Mouse (Mus musculus) CD4-positive, CD25-positive, alpha-beta regulatory T cell, adult 4 months (primary cell): ENCODE measurements at regions not wholly inside any gene's neighbourhood (a gene's known extent, or its start where the extent isn't known, plus 50 kb on each side); places are given as distances from the start of the nearest gene placed in this dataset.

ENCODE experiments used
- ATAC-seq: one replicate; pipeline ENCODE4 v1.8.0; 2017

GRCm38 (mm10) chr10:11809255-11809654 lies 466.1 kb downstream of the Epm2a start:
- ATAC-seq, result no peak

- no peak for ATAC-seq
Measured at GRCm38 (mm10) chr10:11822418-11822959, 479.3 kb downstream of the Epm2a start.

GRCm38 (mm10) chr10:11841094-11841493 lies 497.9 kb downstream of the Epm2a start:
- no peak for ATAC-seq

- no peak for ATAC-seq
Measured at GRCm38 (mm10) chr10:11841494-11841893, 498.3 kb downstream of the Epm2a start.

GRCm38 (mm10) chr10:11846141-11846540 lies 502.9 kb downstream of the Epm2a start:
- no peak for ATAC-seq

GRCm38 (mm10) chr10:11875145-11876131 lies 532.2 kb downstream of the Epm2a start:
- ATAC-seq, result no peak

GRCm38 (mm10) chr10:11886237-11886636 lies 543.0 kb downstream of the Epm2a start:
- no peak for ATAC-seq

GRCm38 (mm10) chr10:11888953-11889352 lies 545.7 kb downstream of the Epm2a start:
- ATAC-seq, result no peak

- no peak for ATAC-seq
Measured at GRCm38 (mm10) chr10:11922132-11922531, 578.9 kb downstream of the Epm2a start.

- ATAC-seq, result no peak
Measured at GRCm38 (mm10) chr10:11938164-11938563, 595.0 kb downstream of the Epm2a start.

- ATAC-seq, result no peak
Measured at GRCm38 (mm10) chr10:11942772-11943171, 599.6 kb downstream of the Epm2a start.

- no peak for ATAC-seq
Measured at GRCm38 (mm10) chr10:11960327-11960922, 617.2 kb downstream of the Epm2a start.

- no peak for ATAC-seq
Measured at GRCm38 (mm10) chr10:12004966-12005365, 661.8 kb downstream of the Epm2a start.

- no peak for ATAC-seq
Measured at GRCm38 (mm10) chr10:12005889-12006288, 662.7 kb downstream of the Epm2a start.

GRCm38 (mm10) chr10:12017286-12017685 lies 674.1 kb downstream of the Epm2a start:
- no peak for ATAC-seq

GRCm38 (mm10) chr10:12018281-12018680 lies 675.1 kb downstream of the Epm2a start:
- ATAC-seq, result no peak

- no peak for ATAC-seq
Measured at GRCm38 (mm10) chr10:12019159-12019779, 676.1 kb downstream of the Epm2a start.

GRCm38 (mm10) chr10:12020576-12020975 lies 677.4 kb downstream of the Epm2a start:
- ATAC-seq, result no peak

GRCm38 (mm10) chr10:12035159-12035558 lies 692.0 kb downstream of the Epm2a start:
- no peak for ATAC-seq

- no peak for ATAC-seq
Measured at GRCm38 (mm10) chr10:12045937-12046336, 702.7 kb downstream of the Epm2a start.

GRCm38 (mm10) chr10:12059728-12060127 lies 716.5 kb downstream of the Epm2a start:
- ATAC-seq, result no peak

- ATAC-seq, result no peak
Measured at GRCm38 (mm10) chr10:12061069-12061861, 718.1 kb downstream of the Epm2a start.
